Mouse (Mus musculus) myocyte (in vitro differentiated cells): ENCODE measurements at regions not wholly inside any gene's neighbourhood (a gene's known extent, or its start where the extent isn't known, plus 50 kb on each side); places are given as distances from the start of the nearest gene placed in this dataset.

ENCODE experiments used
- E2F4 ChIP-seq: IDR thresholded peaks from one replicate; pipeline ENCODE4 v1.6.1; 2011; ENCODE audit warnings: mild to moderate bottlenecking, control low read depth, moderate library complexity; ENCODE audit not compliant: insufficient read depth
- MAX ChIP-seq: IDR thresholded peaks from one replicate; pipeline ENCODE4 v1.6.1; 2011; ENCODE audit warnings: low read depth, mild to moderate bottlenecking, control low read depth
- MYOD1 ChIP-seq, 3 experiments: IDR thresholded peaks; one replicate each; pipeline ENCODE4 v1.6.1; 2011; ENCODE audit warnings: control low read depth in 2 of 3, low read depth in 2 of 3, mild to moderate bottlenecking in 2 of 3, moderate library complexity in 1 of 3; ENCODE audit not compliant: insufficient read length in 2 of 3, control insufficient read depth in 1 of 3
- MYOG ChIP-seq, 3 experiments: IDR thresholded peaks; one replicate each; pipeline ENCODE4 v1.6.1; 2011; ENCODE audit warnings: control low read depth in 2 of 3, low read depth in 2 of 3, mild to moderate bottlenecking in 2 of 3; ENCODE audit not compliant: insufficient read length in 2 of 3, control insufficient read depth in 1 of 3, insufficient read depth in 1 of 3
- POLR2A ChIP-seq: IDR thresholded peaks from one replicate; pipeline ENCODE4 v1.6.1; 2011; ENCODE audit warnings: low read depth, mild to moderate bottlenecking, control low read depth, moderate library complexity; ENCODE audit not compliant: insufficient read length
- POLR2AphosphoS2 ChIP-seq: IDR thresholded peaks from one replicate; pipeline ENCODE4 v1.6.1; 2011; ENCODE audit warnings: low read depth, control low read depth; ENCODE audit not compliant: insufficient read length
- TCF12 ChIP-seq: IDR thresholded peaks from one replicate; pipeline ENCODE4 v1.6.1; 2011; ENCODE audit warnings: mild to moderate bottlenecking, control low read depth; ENCODE audit not compliant: poor library complexity, insufficient read depth, severe bottlenecking
- TCF3 ChIP-seq: IDR thresholded peaks from one replicate; pipeline ENCODE4 v1.6.1; 2011; ENCODE audit warnings: low read depth, control low read depth; ENCODE audit not compliant: insufficient read length
- USF1 ChIP-seq: IDR thresholded peaks from one replicate; pipeline ENCODE4 v1.6.1; 2011; ENCODE audit warnings: low read depth, mild to moderate bottlenecking, control low read depth, moderate library complexity

DNA sequence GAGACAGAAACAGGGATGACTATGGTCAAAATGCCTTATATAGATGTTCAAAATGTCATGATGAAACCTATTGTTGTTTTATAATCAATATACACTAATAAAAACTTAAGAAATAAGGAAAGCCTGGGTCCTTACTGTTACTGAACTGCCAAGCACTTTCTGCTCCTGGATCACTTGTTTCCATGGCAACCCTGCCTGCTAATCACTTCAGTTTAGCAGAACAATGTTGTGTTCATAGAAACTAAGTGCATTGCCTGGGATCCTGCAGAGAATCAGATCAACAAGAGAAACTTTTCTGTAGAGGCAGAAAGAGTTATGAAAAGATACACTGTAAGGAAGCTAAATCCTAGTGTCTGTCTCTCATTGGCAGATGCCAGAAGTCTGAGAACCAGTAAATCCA is 666.8 kb downstream of the Magi1 start:
- TF ChIP-seq MYOG (IDR thresholded peaks at IDR 0.05; ENCODE audit: control insufficient read depth in 1 of 3, insufficient read depth in 1 of 3, insufficient read length in 2 of 3, low read depth in 2 of 3) (no peak), E2F4 (no peak), TCF12 (no peak), POLR2A (no peak), MAX (no peak), MYOD1 (IDR thresholded peaks at IDR 0.05; ENCODE audit: control insufficient read depth in 1 of 3, insufficient read length in 2 of 3, low read depth in 2 of 3) (no peak), POLR2AphosphoS2 (no peak), USF1 (no peak), TCF3 (no peak)
